Mouse (Mus musculus) cerebellum, adult 2 months (tissue): Measurements from ENCODE around the gene Abhd17b. TPM values are rescaled to one million over a fixed set of nuclear protein-coding genes. Genes with fewer than 3 reads are reported as not detected.

Experiments
- DNase-seq, 2 experiments: peaks; one replicate each; pipeline ENCODE4 v3.0.0; 2021
- H3K27ac ChIP-seq: fragments of 200-500 bp; 2 replicates; pipeline ENCODE4 v1.5.1; 2012; ENCODE audit warnings: low read length, control low read depth, inconsistent platforms; ENCODE audit not compliant: insufficient read depth
- H3K27me3 ChIP-seq: fragments of 200-500 bp; 2 replicates; pipeline ENCODE4 v1.6.1; 2012; ENCODE audit warnings: inconsistent platforms, mild to moderate bottlenecking, low read length, moderate library complexity; ENCODE audit not compliant: control insufficient read depth, insufficient read depth
- H3K4me1 ChIP-seq: fragments of 200-500 bp; 2 replicates; pipeline ENCODE4 v1.6.1; 2011; ENCODE audit warnings: low read length; ENCODE audit not compliant: control insufficient read depth, insufficient read depth
- H3K4me3 ChIP-seq: fragments of 200-500 bp; replicated peaks from 2 replicates; pipeline ENCODE3; 2011; ENCODE audit warnings: mild to moderate bottlenecking, low read depth, low read length, control low read depth; ENCODE audit not compliant: insufficient read depth
- CTCF ChIP-seq: fragments of 200-500 bp; IDR thresholded peaks from 2 replicates; pipeline ENCODE4 v1.5.1; 2011; ENCODE audit warnings: low read depth, mild to moderate bottlenecking, control low read depth, low read length, moderate library complexity, borderline replicate concordance; ENCODE audit not compliant: insufficient read depth
- POLR2A ChIP-seq: fragments of 200-500 bp; IDR thresholded peaks from 2 replicates; pipeline ENCODE4 v1.6.1; 2011; ENCODE audit warnings: low read length, control low read depth, borderline replicate concordance; ENCODE audit not compliant: insufficient read depth
- WGBS: fragments of 180-500 bp; shearing (Covaris S2); methylation state at CpG from one replicate; pipeline ENCODE4 v1.1.7; 2018; 5-methylcytosine and 5-hydroxymethylcytosine counted together
- polyA plus RNA-seq: library from polyadenylated mRNA; depleted of rRNA; stranded (reverse); fragments of >200 nt; gene quantifications from 2 replicates; pipeline ENCODE4 v1.2.3, GENCODE M21; 2012; rRNA removed

Abhd17b gene
- 45.4 and 46.6 TPM in 2 replicates for polyA plus RNA-seq

DNA sequence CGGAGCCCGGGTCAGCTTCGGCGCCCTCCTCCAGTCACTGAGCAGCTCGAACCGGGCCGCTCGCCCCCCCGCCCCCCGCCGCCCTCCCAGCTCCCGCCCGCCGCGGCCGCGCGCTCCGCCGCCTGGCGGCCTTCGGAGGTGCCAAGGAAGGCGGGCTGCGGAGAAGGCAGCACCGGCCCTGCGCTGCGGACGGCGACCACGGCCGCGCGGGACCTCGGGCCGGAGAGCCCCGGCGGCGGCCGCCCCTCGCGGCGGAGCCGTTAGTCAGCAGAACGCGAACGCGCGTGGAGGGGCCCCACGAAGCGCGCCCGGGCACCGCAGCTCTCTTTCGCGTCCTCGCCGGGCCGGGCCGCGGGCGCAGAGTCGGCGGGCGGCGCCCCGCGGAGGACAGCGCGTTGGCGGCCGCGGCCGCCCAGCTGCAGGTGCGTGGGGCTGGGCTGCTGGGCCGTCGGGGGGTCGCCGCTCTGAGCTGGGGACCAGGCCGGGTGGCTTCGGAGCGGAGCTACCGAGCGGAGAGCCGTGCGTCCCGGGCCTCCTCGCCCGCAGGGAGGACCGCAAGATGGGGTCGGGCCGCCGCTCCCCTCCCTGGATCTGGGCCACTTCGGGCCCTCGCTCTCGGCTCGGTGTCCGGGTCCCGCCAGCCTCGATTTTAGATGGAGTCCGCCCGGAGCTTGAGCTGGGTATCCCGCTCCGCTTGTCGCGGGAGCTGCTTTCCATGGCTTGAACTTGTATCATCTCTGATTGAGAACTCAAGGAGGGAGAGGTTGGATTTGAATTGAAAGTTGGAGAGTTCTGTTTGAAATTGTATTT, at the start of gene Abhd17b:
Abhd17b (plus strand) TSS at position 14 of the 810 bp plus-strand sequence.
- TF ChIP-seq POLR2A (peak; percentile 4; the same call in 1 of the 2 replicates), CTCF (no peak)
- DNase-seq = peak; percentile 65 to 76
- peak within 1 kb of the TSS; percentile 79 for H3K4me3 ChIP-seq
- no peaks in the 10 kb centered on the region for H3K27me3 ChIP-seq
- under 1% methylated on average over 104 of the region's 105 CpGs for WGBS
- peak within 1 kb of the TSS; percentile 96 for H3K27ac ChIP-seq
- H3K4me1 ChIP-seq = peaks cover 4% of the 10 kb centered on the region

DNA sequence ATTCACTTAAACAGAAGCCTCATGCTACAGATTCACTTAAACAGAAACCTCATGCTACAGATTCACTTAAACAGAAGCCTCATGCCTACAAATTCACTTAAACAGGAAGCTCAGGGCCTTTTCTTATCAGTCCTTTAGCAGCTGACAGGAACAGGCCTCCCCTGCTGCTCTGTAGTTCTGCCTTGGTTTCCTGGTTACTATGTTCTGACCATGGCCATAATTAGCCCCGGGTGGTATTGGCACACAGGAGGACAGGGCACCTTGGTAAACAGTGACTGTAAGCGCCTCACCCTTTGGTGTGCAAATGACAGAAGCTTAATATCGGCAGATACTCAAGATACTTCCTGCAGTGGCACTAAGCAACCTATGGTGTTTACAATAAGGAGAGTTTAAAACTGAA, 49.1 kb upstream of the Abhd17b start:
- H3K27ac ChIP-seq = no peak overlapping the region
- no peaks in the 10 kb centered on the region for H3K27me3 ChIP-seq
- H3K4me1 ChIP-seq = no peaks in the 10 kb centered on the region
- no peak for DNase-seq
- H3K4me3 ChIP-seq = no peak overlapping the region
- WGBS = 34% methylated on average over 3 of the region's 3 CpGs
- TF ChIP-seq POLR2A = no peak
- no peak for TF ChIP-seq CTCF

DNA sequence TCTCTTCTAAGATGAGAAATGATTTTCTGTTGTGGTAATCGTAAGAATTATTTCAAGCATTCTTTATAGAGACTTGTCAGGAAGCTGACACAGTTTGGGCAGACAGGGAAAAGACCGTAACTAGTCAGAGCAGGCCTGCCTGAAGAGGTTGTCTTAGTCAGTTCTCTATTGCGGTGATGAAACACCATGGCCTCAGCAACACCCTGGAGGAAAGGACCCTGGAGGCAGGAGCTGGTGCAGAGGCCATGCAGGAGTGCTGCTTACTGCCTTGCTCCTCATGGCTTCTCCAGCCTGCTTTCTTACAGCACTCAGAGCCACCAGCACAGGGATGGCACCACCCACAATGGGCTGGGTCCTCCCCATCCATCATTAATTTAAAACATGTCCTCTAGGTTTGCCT, 47.7 kb upstream of the Abhd17b start:
- no peaks in the 10 kb centered on the region for H3K27me3 ChIP-seq
- H3K4me3 ChIP-seq = no peak overlapping the region
- TF ChIP-seq POLR2A (no peak), CTCF (no peak)
- no peak for DNase-seq
- WGBS = 98% methylated on average over 3 of the region's 3 CpGs
- peaks cover under 1% of the 10 kb centered on the region; the same call in 1 of the 2 replicates for H3K4me1 ChIP-seq
- H3K27ac ChIP-seq = no peak overlapping the region

GRCm38 (mm10) chr19:21610240-21610639, 42.7 kb upstream of the Abhd17b start:
- WGBS = 43% methylated on average over 6 of the region's 6 CpGs
- peaks cover 3% of the 10 kb centered on the region; the same call in 1 of the 2 replicates for H3K4me1 ChIP-seq
- H3K27me3 ChIP-seq = no peaks in the 10 kb centered on the region
- TF ChIP-seq CTCF = no peak
- no peak for TF ChIP-seq POLR2A
- H3K4me3 ChIP-seq = no peak overlapping the region
- DNase-seq = no peak
- H3K27ac ChIP-seq = no peak overlapping the region; the same call in 1 of the 2 replicates

- 87% methylated on average over 6 of the region's 6 CpGs for WGBS
- no peak for DNase-seq
- Histone ChIP-seq H3K4me3 (no peak overlapping the region), H3K27me3 (no peaks in the 10 kb centered on the region), H3K27ac (no peak overlapping the region), H3K4me1 (peaks cover 3% of the 10 kb centered on the region; the same call in 1 of the 2 replicates)
- no peak for TF ChIP-seq CTCF
- TF ChIP-seq POLR2A = no peak
Measured at GRCm38 (mm10) chr19:21611297-21611696, 41.7 kb upstream of the Abhd17b start.

DNA sequence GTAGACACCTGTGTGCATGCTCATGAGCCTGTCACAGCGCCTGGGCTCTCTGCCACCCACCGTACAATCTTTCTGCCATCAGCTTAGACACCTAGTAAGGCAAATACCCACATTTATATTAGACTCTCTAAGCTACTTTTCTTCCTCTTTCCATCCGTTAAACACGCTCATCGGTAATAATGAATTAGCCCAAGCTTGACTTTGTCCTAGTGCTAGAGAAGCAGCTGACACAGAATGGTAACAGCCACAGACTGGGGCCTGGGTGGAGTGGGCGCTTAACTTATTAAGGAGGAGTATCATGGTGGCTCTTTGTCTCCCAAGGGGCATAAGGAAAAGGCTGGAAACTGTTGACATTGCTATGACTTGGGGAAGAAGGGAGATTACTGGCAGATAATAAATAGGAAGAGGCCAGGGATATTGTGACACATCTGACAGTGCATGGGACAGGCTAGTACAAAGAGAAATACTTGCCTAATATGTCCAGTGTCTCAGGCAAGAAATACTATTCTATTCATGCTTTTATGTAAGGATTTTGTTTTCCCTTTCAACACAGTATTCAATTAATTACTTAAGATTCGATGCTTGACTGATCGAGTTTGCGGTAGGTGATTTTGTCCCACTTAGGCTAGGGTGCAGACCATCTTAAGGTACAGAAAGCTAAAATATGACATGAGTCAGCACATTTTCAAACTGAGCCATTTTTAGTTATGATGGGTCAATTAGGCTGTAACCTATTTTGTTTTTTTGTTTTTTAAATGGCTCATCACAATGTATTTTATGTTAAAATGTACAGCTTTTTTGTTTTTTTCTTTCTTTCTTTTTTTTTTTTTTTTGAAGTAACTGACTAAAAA, 41.0 kb upstream of the Abhd17b start:
- H3K4me3 ChIP-seq = no peak overlapping the region
- TF ChIP-seq CTCF (no peak), POLR2A (no peak)
- H3K27ac ChIP-seq = no peak overlapping the region
- no peaks in the 10 kb centered on the region for H3K27me3 ChIP-seq
- no peak for DNase-seq
- H3K4me1 ChIP-seq = peaks cover 3% of the 10 kb centered on the region; the same call in 1 of the 2 replicates
- WGBS = 91% methylated on average over 9 of the region's 9 CpGs

DNA sequence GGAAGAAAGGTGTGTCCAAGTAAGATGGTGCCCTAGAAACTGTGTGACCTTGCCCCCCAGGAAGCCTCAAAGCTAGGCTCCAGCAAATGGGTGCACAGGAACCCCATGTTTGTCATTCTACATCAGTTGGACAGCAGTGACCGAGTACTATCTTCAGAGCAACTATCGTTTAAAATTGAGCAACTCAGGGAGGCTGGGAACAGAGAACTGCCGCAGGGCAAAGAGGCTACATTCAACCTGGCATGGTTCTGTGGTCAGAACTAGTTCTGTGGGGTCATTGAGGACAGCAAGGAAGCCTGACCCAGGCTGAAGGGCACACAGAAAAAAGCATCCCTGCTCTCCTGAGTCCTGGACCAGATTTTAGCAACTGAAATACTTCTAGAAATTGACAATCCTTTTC, 37.2 kb upstream of the Abhd17b start:
- Histone ChIP-seq H3K27ac (no peak overlapping the region), H3K4me3 (no peak overlapping the region), H3K4me1 (no peaks in the 10 kb centered on the region), H3K27me3 (no peaks in the 10 kb centered on the region)
- WGBS = 88% methylated on average over 3 of the region's 3 CpGs
- no peak for TF ChIP-seq CTCF
- TF ChIP-seq POLR2A = no peak
- no peak for DNase-seq
